Mouse (Mus musculus) heart, embryonic 15.5 days (tissue): ENCODE data around the gene Slc25a21. TPM values are rescaled to one million over a fixed set of nuclear protein-coding genes. Genes with fewer than 3 reads are reported as not detected.
A peak's percentile ranks its signal among the peaks of the same experiment; 100 is the strongest.

Experiments
- ATAC-seq: fragments of 200-750 bp; cut with Nextera tagmentation; replicated peaks from 2 replicates; pipeline ENCODE4 v1.8.0; 2017; ENCODE audit warnings: low read depth, moderate TSS enrichment; ENCODE audit not compliant: insufficient number of reproducible peaks, insufficient read depth, low FRiP score
- H3K27ac ChIP-seq: fragments of 300-500 bp; sonication (generic); 2 replicates; pipeline ENCODE4 v1.5.1; 2015; ENCODE audit warnings: mild to moderate bottlenecking, inconsistent platforms
- H3K27me3 ChIP-seq: fragments of 300-500 bp; sonication (generic); 2 replicates; pipeline ENCODE4 v1.6.1; 2015; ENCODE audit warnings: inconsistent platforms
- H3K36me3 ChIP-seq: fragments of 300-500 bp; sonication (generic); 2 replicates; pipeline ENCODE4 v1.6.1; 2015; ENCODE audit warnings: mild to moderate bottlenecking, inconsistent platforms
- H3K4me1 ChIP-seq: fragments of 300-500 bp; sonication (generic); replicated peaks from 2 replicates; pipeline ENCODE4 v1.6.1; 2015; ENCODE audit warnings: inconsistent platforms
- H3K4me2 ChIP-seq: fragments of 300-500 bp; sonication (generic); 2 replicates; pipeline ENCODE4 v1.6.1; 2015; ENCODE audit warnings: inconsistent platforms, mild to moderate bottlenecking, moderate library complexity
- H3K4me3 ChIP-seq: fragments of 300-500 bp; sonication (generic); 2 replicates; pipeline ENCODE4 v1.5.1; 2015; ENCODE audit warnings: mild to moderate bottlenecking, inconsistent platforms
- H3K9ac ChIP-seq: fragments of 300-500 bp; sonication (generic); 2 replicates; pipeline ENCODE4 v1.6.1; 2015; ENCODE audit warnings: mild to moderate bottlenecking, inconsistent platforms
- H3K9me3 ChIP-seq: fragments of 300-500 bp; sonication (generic); replicated peaks from 2 replicates; pipeline ENCODE4 v1.6.1; 2016; ENCODE audit warnings: inconsistent platforms
- WGBS: fragments of 180-500 bp; shearing (Covaris S2); methylation state at CpG from one replicate; pipeline ENCODE4 v1.1.7; 2015; ENCODE audit warnings: mixed read lengths; 5-methylcytosine and 5-hydroxymethylcytosine counted together
- polyA plus RNA-seq: library from polyadenylated mRNA; unstranded; fragments of >200 nt; fragmentation: Nextera tagmentation; extraction: Ambion mirVana; gene quantifications from 2 replicates; pipeline ENCODE4 v1.2.1, GENCODE M21; 2015

The Slc25a21 gene
- polyA plus RNA-seq, 1 experiment from 2014 or later, result 0.21 TPM

- H3K4me1 ChIP-seq, result no peaks in the 10 kb centered on the region
- H3K4me2 ChIP-seq, result no peak overlapping the region
- H3K4me3 ChIP-seq, result no peak overlapping the region
- ATAC-seq, result no peak
- H3K27ac ChIP-seq, result no peak overlapping the region
- no peaks in the 10 kb centered on the region for H3K27me3 ChIP-seq
- no peak overlapping the region for H3K9ac ChIP-seq
- H3K9me3 ChIP-seq, result no peaks in the 10 kb centered on the region
- H3K36me3 ChIP-seq, result no peaks in the 10 kb centered on the region
- WGBS, result 82% methylated on average over 4 of the region's 4 CpGs
Observed at GRCm38 (mm10) chr12:57204276-57204851, 7.1 kb upstream of the Slc25a21 start.

GRCm38 (mm10) chr12:57201901-57202300 is 4.6 kb upstream of the Slc25a21 start:
- Histone ChIP-seq H3K27ac (no peak overlapping the region), H3K36me3 (no peaks in the 10 kb centered on the region), H3K4me1 (peaks cover 3% of the 10 kb centered on the region), H3K27me3 (no peaks in the 10 kb centered on the region), H3K9me3 (no peaks in the 10 kb centered on the region), H3K9ac (no peak overlapping the region), H3K4me2 (no peak overlapping the region), H3K4me3 (no peak overlapping the region)
- no peak for ATAC-seq
- WGBS, result 89% methylated on average over 3 of the region's 3 CpGs

DNA sequence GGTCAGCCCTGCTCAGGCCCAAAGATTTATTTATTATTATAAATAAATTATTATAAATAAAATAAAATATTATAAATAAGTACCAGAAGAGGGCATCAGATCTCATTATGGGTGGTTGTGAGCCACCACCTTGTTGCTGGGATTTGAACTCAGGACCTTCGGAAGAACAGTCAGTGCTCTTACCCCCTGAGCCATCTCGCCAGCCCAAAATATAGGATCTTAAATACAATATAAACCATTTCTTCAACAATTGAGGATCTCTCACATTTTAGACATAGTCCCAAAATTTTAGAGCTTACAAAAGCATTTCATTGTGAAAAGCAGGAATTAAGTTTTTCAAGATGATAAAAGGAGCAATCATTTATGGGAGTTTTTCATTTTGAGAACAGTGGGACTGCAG is 2.2 kb upstream of the Slc25a21 start:
- Histone ChIP-seq H3K36me3 (no peaks in the 10 kb centered on the region), H3K4me2 (no peak overlapping the region), H3K27me3 (no peaks in the 10 kb centered on the region), H3K4me1 (peaks cover 9% of the 10 kb centered on the region), H3K9ac (no peak overlapping the region), H3K4me3 (no peak overlapping the region), H3K27ac (no peak overlapping the region), H3K9me3 (no peaks in the 10 kb centered on the region)
- WGBS, result 95% methylated on average over 2 of the region's 2 CpGs
- no peak for ATAC-seq

GRCm38 (mm10) chr12:57198269-57198668 is 997 bp upstream of the Slc25a21 start:
- Histone ChIP-seq H3K36me3 (no peaks in the 10 kb centered on the region), H3K27me3 (no peaks in the 10 kb centered on the region), H3K4me2 (no peak overlapping the region), H3K9me3 (no peaks in the 10 kb centered on the region), H3K4me1 (peaks cover 9% of the 10 kb centered on the region), H3K4me3 (no peak overlapping the region), H3K9ac (no peak overlapping the region), H3K27ac (no peak overlapping the region)
- no peak for ATAC-seq

GRCm38 (mm10) chr12:57196608-57197362 is 487 bp downstream of the Slc25a21 start:
- Histone ChIP-seq H3K36me3 (no peaks in the 10 kb centered on the region), H3K27ac (no peak overlapping the region), H3K27me3 (no peaks in the 10 kb centered on the region), H3K4me3 (peak overlapping the region; percentile 63), H3K9me3 (no peaks in the 10 kb centered on the region), H3K4me1 (peaks cover 9% of the 10 kb centered on the region), H3K9ac (peak overlapping the region; percentile 49), H3K4me2 (peak overlapping the region; percentile 97)
- peak; percentile 31 for ATAC-seq
- WGBS, result 1% methylated on average over 59 of the region's 59 CpGs

GRCm38 (mm10) chr12:57196286-57196607 is 1.0 kb downstream of the Slc25a21 start:
- Histone ChIP-seq H3K36me3 (no peaks in the 10 kb centered on the region), H3K4me2 (peak overlapping the region; percentile 97), H3K27ac (no peak overlapping the region), H3K4me1 (peaks cover 9% of the 10 kb centered on the region), H3K9ac (peak overlapping the region; percentile 49), H3K9me3 (no peaks in the 10 kb centered on the region), H3K4me3 (peak overlapping the region; percentile 63), H3K27me3 (no peaks in the 10 kb centered on the region)
- ATAC-seq, result no peak
- 21% methylated on average over 8 of the region's 8 CpGs for WGBS

DNA sequence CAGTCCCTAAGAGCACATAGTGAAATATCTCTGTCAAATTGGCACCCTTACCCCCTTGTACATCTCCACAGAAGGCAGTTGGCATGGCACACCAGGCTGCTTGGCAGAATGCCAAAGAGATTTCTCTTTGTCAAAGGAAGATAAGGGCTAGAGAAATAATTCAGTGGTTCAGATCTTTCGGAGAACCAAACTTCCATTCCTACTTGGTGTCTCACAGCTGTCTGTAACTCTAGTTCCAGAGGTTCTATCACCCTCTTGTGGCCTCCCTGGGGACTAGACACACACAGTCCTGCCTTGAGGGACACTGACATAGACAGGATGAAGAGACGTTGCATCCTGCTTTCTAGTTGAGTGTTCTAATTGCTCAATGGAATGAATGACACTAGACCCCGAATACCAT is 2.7 kb downstream of the Slc25a21 start:
- peaks cover 9% of the 10 kb centered on the region for H3K4me1 ChIP-seq
- no peaks in the 10 kb centered on the region for H3K9me3 ChIP-seq
- no peaks in the 10 kb centered on the region for H3K27me3 ChIP-seq
- no peaks in the 10 kb centered on the region for H3K36me3 ChIP-seq
- H3K4me2 ChIP-seq, result no peak overlapping the region
- H3K9ac ChIP-seq, result no peak overlapping the region
- 18% methylated on average over 3 of the region's 3 CpGs for WGBS
- H3K27ac ChIP-seq, result no peak overlapping the region
- no peak for ATAC-seq
- H3K4me3 ChIP-seq, result no peak overlapping the region

- Histone ChIP-seq H3K27me3 (0 out of 2 replicates have a peak, but pooled peaks cover 4% of the 10 kb centered on the region), H3K4me2 (no peak overlapping the region), H3K27ac (no peak overlapping the region), H3K36me3 (no peaks in the 10 kb centered on the region), H3K4me1 (no peaks in the 10 kb centered on the region), H3K9me3 (no peaks in the 10 kb centered on the region), H3K4me3 (no peak overlapping the region), H3K9ac (no peak overlapping the region)
- 78% methylated on average over 4 of the region's 4 CpGs for WGBS
- ATAC-seq, result no peak
Observed at GRCm38 (mm10) chr12:57187032-57187431, 10.2 kb downstream of the Slc25a21 start.

- Histone ChIP-seq H3K27ac (no peak overlapping the region), H3K9ac (no peak overlapping the region), H3K27me3 (0 out of 2 replicates have a peak, but pooled peaks cover 4% of the 10 kb centered on the region), H3K4me3 (no peak overlapping the region), H3K4me1 (no peaks in the 10 kb centered on the region), H3K9me3 (no peaks in the 10 kb centered on the region), H3K4me2 (no peak overlapping the region), H3K36me3 (no peaks in the 10 kb centered on the region)
- no peak for ATAC-seq
- WGBS, result 50% methylated on average over 2 of the region's 2 CpGs
Observed at GRCm38 (mm10) chr12:57186126-57186525, 11.1 kb downstream of the Slc25a21 start.

- 0% methylated on average over 1 of the region's 1 CpGs for WGBS
- Histone ChIP-seq H3K36me3 (no peaks in the 10 kb centered on the region), H3K27ac (no peak overlapping the region), H3K9me3 (no peaks in the 10 kb centered on the region), H3K4me1 (no peaks in the 10 kb centered on the region), H3K9ac (no peak overlapping the region), H3K27me3 (0 out of 2 replicates have a peak, but pooled peaks cover 4% of the 10 kb centered on the region), H3K4me2 (no peak overlapping the region), H3K4me3 (no peak overlapping the region)
- ATAC-seq, result no peak
Observed at GRCm38 (mm10) chr12:57185475-57185874, 11.8 kb downstream of the Slc25a21 start.

GRCm38 (mm10) chr12:57184401-57185147 is 12.7 kb downstream of the Slc25a21 start:
- Histone ChIP-seq H3K27me3 (0 out of 2 replicates have a peak, but pooled peaks cover 4% of the 10 kb centered on the region), H3K9me3 (no peaks in the 10 kb centered on the region), H3K4me3 (no peak overlapping the region), H3K9ac (no peak overlapping the region), H3K36me3 (no peaks in the 10 kb centered on the region), H3K27ac (no peak overlapping the region), H3K4me2 (no peak overlapping the region), H3K4me1 (peaks cover 3% of the 10 kb centered on the region; the same call in 1 of the 2 replicates)
- WGBS, result 51% methylated on average over 2 of the region's 2 CpGs
- ATAC-seq, result no peak
